Mouse (Mus musculus) adrenal gland, postnatal 14 days (tissue): ENCODE measurements around the gene Syn2. TPM values are rescaled to one million over a fixed set of nuclear protein-coding genes. Genes with fewer than 3 reads are reported as not detected.
"Not testable (repeated sequence)": the region's sequence is repeated elsewhere in the genome, so short reads cannot be mapped to it uniquely, and the experiment has no call there.

Experiments used
- DNase-seq: peaks from one replicate; pipeline ENCODE4 v3.0.0; 2021; ENCODE audit warnings: mixed read lengths
- total RNA-seq: library from RNA; stranded (reverse); gene quantifications from 2 replicates; pipeline ENCODE4 v1.2.3, GENCODE M21; 2021

The Syn2 gene
- total RNA-seq, 1 experiment from 2014 or later = 18.9 TPM

GRCm38 (mm10) chr6:115174845-115175244, 40.1 kb downstream of the Syn2 start:
- DNase-seq = peak; percentile 21

DNA sequence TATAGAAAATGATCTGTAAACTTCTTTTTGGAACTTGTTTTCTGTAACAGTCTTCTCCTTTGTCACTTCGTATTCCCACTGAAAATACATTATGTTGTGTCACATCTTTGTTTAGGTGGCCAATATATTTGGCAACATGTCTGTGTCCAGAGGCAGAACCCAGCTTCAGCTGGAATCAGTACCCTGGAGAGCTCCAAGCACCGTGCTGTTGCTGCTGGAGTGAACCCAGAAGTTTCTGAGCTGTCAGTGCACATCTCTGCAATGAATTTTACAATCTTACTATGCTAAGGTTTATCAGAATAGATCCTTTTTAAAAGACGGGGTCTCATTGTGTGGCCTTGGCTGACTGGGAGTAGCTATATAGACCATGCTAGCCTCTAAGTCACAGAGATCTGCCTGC, 44.1 kb downstream of the Syn2 start:
- peak; percentile 79 for DNase-seq

- DNase-seq = no peak
These were observed 46.4 kb downstream of the Syn2 start for GRCm38 (mm10) chr6:115181094-115181493.

- DNase-seq = no peak
These were observed 56.4 kb downstream of the Syn2 start for GRCm38 (mm10) chr6:115191111-115191510.

DNA sequence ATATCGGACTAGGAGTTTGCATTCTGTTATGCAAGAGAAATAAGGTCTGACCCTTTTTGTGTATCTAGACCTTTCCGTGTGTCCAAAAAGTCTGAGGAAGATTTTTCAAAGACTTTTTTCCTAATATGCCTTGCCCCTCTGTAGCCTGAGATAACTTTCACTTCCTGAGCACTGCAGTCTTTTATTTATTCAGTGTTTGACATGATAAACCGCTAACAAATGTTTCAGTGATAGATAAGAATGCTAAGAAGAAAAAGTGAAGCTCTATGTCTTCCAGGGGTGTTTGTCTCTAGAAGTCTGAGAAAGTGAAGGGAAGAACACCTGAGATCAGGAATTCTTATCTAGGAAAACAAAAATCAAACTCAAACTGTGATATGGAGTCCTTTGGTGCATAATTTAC, 66.1 kb downstream of the Syn2 start:
- DNase-seq = no peak

DNA sequence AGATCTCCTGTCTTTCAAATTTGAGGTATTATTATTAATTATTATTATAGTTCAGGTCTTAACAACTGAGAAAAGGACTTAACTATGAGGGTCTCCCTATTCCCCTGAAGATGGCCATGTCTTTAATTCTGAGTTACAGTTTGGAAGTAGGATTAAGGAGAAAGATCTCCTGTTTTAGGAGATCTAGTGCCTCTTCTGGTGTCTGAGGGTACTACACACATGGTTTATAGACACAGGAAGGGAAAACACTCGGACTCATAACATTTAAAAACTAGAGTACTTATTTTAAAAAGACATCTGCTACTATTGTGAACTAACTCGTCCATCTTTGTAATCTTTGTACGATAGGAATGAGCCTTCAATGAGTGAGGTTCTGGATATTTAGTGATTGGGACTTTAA, 68.3 kb downstream of the Syn2 start:
- no peak for DNase-seq

GRCm38 (mm10) chr6:115210187-115210586, 75.5 kb downstream of the Syn2 start:
- no peak for DNase-seq

DNA sequence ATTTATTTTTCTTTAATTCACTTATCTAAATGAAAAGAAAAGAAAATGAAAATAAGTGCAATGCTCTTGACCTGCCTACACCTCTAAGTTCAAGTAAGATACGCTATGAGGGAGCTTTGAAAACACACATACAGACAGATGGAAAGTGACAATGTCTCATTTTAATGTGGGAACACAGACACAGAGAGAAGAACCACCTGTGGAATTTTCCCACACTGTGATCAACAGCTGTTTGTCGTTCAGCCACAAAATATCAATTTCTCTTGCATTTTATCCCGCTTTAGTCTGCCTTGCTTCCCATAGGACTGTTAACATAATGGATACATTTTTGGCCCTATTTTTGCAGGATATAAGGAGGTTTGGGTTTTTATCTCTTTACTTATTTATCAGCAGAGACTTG, 76.1 kb downstream of the Syn2 start:
- DNase-seq = no peak

DNA sequence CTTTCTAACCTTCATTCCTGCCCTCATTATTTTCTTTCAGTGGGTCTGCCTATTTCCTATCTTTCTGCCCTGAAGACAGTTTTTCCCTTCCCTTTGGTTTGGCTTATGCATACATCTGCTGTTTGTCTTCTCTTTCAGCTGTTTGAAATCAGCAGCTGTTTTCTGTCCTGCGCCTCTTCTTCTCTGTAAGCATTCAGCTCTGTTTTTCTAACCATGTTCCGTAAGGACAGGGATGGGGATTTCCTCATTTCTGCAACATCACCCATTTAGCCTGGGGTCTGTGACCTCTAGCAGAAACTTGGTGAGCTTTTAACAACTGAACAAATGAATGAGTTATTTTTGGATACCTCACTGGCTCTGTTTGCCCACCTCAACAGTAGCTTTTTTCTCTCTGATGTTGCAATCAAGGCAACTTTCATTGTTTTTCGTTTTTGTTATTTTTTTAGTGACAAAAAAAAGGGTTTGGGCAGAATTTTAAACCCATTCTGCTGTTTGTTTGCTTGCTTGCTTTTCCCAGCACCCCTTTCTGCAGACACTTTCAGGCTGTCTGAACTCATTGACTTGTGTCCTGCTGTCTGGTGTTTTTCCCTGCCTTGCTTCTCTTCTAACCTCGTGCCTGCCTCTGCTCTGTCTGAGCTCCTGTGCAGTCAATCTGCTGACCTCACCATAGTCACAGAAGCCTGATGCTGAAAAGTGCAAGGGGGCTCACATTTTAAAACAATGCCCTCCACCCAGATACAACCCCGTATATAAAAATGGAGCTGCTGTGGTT, 77.6 kb downstream of the Syn2 start:
- DNase-seq = no peak

- DNase-seq = peak; percentile 34
These were observed 78.4 kb downstream of the Syn2 start for GRCm38 (mm10) chr6:115213129-115213528.

- no peak for DNase-seq
These were observed 86.5 kb downstream of the Syn2 start for GRCm38 (mm10) chr6:115221215-115221641.

- peak; percentile 35 for DNase-seq
These were observed 90.8 kb downstream of the Syn2 start for GRCm38 (mm10) chr6:115225519-115225918.

- no peak for DNase-seq
These were observed 92.3 kb downstream of the Syn2 start, which contains the start of gene Gm17482 for GRCm38 (mm10) chr6:115227043-115227442. Gene Gm17482 (plus strand): TSS chr6:115227343.

DNA sequence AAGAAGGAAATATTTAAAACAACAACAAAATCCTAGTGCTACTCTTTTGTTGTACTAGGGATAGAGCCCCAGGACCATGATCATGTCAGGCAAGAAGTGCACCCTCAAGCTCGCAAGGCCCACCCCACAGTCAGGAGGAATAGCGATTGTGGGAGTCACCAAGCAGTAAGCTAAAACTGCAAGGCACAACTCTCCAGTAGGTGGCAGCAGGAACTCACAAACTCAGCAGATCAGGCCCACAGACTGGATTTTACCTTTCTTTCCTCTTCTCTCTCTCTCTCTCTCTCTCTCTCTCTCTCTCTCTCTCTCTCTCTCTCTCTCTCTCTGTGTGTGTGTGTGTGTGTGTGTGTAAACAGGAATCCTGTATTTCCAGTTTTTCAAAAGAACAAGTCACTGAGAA, 92.8 kb downstream of the Syn2 start:
- peak; percentile 89 for DNase-seq

DNA sequence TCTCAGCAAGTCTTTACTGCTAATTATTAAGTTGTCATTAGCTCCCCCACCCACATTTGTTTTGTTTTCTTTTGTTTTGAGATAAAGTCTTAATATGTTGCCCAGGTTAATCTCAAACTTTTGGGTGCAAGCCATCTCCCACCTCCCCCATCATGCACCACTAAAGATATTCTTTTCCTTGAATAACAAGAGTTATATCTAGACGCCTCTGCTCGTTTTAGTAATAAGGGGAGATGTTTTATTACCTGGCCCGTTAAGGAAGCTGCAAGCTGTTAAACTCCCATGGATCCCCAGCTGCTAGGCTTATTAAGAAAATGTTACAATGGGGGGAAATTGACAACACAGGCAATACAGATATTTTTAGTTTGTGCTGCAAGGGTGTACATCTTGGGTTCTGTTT, 95.9 kb downstream of the Syn2 start:
- DNase-seq = no peak

DNA sequence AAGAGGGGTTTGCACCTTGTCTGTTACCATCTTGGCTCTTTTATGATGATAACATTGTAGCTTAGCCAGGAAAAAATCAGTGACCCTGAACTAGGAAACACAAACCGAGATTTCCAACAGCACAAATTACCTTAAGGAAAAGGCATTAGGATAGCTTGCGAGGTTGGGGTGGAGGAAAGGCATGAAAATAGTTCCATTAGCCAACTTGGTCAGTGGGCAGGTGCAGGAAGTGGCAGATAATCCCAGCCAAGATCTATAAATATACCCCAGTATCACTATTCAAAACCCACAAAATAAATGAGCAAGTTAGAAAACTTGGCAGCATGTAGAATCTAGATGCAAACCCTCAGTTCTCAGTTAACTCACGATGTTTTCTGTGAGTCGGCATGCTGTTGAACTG, 97.1 kb downstream of the Syn2 start:
- DNase-seq = no peak

- DNase-seq = peak; percentile 57
These were observed 97.9 kb downstream of the Syn2 start for GRCm38 (mm10) chr6:115232562-115232961.

DNA sequence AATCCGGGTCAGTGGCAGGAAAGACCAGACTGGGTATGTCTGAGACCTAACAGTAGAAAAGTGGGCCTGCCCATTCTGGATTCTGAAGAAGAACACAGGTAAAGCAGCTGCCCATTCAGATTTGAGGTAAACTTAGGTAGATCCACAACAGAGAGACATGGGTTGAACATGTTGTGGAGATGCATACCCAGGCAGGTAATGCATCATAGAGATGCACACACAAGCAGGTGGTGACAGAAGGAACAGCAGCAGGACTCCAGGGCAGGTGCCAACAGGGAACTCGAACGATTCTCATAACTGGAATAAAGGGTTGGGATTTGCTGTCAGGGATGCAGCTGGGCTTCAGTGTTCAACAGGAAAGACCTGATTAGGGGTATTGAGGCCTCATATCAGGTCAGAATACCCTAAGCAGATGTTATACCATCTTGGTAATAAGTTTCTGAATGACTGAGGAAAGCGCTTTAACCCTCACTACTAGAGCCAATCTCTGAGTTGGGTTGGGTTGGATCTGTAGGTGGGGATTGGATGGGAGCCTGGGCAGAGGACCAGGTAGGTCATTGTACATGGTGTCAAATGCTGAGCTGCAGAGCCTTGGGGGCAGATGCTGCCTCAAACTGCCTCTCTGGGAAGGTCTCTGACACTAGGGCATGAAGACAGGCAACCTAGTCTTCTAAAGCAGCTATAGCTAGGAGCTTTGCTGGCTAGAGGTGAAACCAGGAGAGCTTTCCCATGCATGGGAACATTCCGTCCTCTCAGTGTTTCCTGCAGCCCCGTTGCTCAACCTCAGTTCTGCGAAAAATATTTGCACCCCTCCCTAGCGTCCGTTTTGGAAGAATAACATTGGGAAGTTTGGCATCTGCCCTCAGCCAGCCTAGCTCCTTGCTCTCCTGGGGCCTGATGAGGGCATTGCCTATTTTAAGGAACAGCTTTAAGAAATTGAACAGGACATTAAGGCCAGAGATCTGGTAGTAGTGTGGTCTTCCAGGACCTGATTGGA, 103.6 kb downstream of the Syn2 start:
- peak; percentile 62 for DNase-seq

- DNase-seq = no peak
These were observed 104.6 kb downstream of the Syn2 start for GRCm38 (mm10) chr6:115239335-115239734.

DNA sequence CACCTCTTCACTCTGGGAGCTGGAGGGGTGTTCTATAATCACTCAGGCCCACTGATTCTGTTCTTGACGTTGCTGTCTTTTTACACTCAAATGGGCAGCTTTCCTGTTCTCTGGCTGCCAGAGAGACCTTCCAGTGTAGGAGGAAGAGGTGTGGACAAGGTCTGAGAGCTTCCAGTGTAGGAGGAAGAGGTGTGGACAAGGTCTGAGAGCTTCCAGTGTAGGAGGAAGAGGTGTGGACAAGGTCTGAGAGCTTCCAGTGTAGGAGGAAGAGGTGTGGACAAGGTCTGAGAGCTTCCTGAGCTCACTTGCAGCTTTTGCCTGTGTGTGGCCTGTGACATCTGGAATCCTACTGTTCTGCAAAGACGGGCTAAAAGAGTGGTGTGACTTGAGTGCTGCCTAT, 105.7 kb downstream of the Syn2 start:
- DNase-seq = not testable (repeated sequence)

DNA sequence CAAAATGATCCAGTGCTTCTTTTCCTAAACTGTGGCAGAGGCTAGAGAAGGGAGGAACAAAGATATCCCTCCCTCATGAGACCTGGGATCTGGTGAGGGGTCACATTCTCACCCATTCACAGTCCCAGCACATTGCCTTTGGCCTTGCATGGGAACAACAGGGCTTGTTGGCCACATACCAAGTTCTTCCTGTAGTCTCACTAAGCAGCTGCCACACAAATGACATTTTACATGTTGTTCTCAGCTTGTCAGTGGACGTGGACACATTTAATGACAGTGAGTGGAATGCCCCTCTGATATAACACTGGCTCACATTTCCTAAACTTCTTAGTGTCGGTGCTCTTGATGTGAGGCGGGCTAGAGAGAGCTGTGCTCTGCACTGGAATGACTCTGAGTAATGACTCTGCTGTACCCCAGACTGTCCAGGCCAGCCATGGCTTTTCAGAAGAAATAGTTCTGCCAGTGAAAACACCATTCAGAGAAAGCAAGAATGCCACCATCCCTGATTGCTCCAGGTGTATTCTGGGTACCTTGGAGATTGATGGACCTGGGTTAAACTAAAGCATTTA, 106.5 kb downstream of the Syn2 start:
- DNase-seq = no peak

DNA sequence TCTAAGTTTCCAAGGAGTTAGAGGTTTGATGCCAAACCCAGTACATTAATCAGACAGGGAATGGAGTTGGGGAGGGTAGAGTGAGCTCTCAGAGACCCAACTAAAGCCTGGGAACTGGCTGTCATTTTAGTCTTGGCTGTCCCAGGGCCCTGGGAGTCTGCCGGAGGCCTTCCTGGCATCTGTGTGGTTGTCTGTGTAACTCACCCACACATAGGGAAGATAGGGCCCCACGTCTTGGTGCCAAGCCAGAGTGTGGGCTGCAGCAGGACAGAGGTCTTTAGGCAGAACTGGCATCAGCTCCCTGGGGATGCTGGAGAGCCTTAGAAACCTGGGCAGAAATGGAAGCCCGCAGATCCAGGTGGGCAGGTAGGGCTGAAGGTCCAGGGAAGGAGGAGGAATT, 107.2 kb downstream of the Syn2 start:
- no peak for DNase-seq

DNA sequence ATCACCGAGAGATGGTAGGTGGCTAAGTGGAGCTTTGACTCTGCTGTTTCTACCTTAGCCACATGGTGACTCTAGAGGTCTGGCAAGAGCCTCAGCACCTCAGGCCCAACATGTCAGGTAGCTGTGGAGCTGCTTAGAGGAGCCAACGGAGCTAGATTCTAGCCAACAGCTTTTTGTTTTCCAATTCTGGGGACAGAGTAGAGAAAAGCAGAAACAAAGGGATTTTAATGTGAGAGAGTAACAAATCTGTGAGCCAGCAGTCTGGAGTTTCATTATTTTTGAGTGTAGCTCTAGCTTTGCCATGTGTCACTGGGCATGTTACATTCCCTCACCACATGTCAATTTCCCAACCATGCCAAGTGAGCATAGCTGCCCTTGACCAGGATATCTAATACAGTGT, 109.5 kb downstream of the Syn2 start:
- DNase-seq = no peak
